Mouse (Mus musculus): ENCODE results near the gene Myf6.

The Myf6 gene

DNA sequence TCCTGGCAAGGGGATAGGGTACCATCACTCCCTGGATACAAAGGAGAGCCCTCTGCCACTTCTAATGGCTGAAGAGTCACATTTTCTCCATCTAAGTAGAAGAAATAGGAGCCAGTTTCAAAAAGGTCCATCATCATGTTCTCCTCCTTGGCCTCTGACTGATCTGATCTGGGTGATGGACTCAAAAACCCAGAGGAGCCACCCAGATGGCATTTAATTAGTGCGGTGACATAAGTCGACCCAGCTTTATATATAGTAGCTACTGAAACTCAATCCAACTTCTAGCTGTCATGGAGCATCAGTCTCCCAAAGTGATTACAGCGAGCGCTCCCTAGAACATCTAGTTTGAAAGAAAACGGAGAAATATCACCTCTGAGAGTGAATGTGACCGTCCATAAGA is at the start of gene Myf6:
Gene Myf6, minus strand, starts transcription at position 170 of the 400 bp plus-strand sequence.
- no peak for DNase-seq

- no peak for DNase-seq
Measured at GRCm38 (mm10) chr10:107543026-107543425, 48.5 kb upstream of the Myf6 start.

DNA sequence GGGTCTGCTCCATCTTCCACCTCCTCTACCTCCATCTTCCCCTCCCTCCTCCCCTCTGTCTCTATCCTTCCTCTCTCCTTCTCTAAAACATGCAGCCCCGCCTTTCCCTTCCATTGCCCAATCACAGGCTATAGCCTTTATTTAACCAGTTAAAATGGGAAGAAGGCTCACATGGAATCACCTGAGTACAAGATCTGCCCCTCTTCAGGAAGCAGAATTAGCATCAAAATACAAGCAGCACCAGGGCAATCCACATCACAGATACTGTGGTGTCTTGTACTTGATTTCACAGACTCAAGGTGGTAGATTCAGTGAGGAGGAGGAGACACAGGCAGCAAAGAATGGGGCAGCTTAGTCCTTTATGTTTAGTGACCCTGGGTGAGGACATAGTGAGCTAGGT is 34.2 kb upstream of the Myf6 start:
- no peak for DNase-seq

- DNase-seq = no peak
Measured at GRCm38 (mm10) chr10:107519216-107519615, 24.7 kb upstream of the Myf6 start.

DNA sequence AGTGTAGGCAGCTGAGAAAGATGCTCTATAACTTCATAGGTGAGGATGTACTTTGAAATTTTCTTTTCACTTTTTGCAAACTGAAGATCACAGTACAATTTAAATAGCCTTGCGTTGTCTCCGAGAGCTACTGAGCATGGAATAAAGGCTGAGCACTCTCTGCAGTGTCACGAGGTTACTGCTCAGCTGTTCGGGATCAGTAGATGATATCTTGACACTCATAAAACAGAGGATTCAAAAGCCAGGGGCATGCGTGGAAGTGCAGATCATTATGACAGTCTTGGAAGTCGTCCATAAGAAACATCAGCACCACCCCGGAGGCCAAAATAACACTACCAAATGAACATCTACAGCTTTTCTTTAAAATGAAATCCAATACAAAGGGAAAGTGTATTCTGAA is 22.1 kb upstream of the Myf6 start:
- DNase-seq = no peak

GRCm38 (mm10) chr10:107514735-107515134 is 20.2 kb upstream of the Myf6 start:
- DNase-seq = no peak

DNA sequence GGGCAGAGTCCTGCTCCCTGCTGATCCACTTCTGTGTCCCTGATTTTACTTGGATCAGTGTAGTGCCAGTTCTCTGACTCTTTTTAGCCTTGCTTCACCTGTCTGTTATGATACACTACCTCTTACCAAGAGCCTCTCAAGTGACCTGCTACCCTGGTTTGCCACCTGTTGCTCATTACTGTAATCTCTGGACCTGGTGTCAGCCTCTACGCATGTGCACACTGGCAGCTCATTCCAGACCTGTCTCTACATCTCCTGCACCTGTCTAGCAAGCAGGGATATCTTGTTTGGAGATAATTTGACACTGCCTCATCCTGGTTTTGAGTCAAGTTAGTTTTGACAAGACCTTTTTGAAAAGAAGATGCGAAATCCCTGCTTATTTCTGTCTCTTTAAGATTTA is 11.9 kb upstream of the Myf6 start:
- DNase-seq = no peak

DNA sequence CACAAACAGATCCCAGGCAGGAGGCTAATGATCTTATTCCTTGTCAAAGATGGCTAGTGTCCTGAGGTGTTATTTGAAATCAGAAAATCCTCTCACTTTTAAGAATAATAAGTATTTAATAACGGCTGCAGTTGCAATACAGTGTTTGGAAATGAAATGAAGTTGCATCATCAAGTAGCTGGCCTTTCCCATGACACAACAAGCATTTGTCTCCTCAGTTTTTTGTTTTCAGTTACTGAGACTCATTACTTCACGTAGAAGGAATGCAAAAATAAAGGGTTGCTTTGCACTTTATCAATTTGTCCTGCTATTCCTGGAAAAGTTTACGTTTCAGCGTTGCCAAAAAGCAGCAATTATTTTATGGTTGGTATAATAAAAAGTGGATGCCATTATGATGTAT is 8.9 kb upstream of the Myf6 start:
- no peak for DNase-seq

GRCm38 (mm10) chr10:107502193-107502592 is 7.7 kb upstream of the Myf6 start:
- DNase-seq = no peak

DNA sequence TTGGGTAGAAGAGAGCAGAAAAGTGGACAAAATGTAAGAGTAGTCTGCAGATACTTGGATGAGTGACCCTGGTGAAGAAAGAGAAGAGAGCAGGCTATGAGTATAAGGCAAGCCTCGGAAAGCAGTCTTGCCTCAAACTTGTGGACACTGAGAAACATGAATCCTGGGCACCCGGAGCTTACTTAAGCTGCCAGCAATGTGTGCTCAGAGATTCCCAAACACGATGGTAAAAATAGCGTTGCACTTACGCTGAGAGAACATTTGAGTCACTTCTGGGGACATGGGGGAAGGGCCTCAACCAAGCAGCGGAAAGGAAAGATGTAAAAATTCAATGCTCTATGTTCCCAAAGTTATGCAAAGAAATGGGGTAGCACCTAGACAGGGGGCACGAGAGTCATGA is 5.1 kb upstream of the Myf6 start:
- no peak for DNase-seq

- no peak for DNase-seq
Measured at GRCm38 (mm10) chr10:107496402-107496801, 1.9 kb upstream of the Myf6 start.

- no peak for DNase-seq
Measured at GRCm38 (mm10) chr10:107493580-107494474, 710 bp downstream of the Myf6 start.

- no peak for DNase-seq
Measured at GRCm38 (mm10) chr10:107492867-107493579, 1.5 kb downstream of the Myf6 start.

DNA sequence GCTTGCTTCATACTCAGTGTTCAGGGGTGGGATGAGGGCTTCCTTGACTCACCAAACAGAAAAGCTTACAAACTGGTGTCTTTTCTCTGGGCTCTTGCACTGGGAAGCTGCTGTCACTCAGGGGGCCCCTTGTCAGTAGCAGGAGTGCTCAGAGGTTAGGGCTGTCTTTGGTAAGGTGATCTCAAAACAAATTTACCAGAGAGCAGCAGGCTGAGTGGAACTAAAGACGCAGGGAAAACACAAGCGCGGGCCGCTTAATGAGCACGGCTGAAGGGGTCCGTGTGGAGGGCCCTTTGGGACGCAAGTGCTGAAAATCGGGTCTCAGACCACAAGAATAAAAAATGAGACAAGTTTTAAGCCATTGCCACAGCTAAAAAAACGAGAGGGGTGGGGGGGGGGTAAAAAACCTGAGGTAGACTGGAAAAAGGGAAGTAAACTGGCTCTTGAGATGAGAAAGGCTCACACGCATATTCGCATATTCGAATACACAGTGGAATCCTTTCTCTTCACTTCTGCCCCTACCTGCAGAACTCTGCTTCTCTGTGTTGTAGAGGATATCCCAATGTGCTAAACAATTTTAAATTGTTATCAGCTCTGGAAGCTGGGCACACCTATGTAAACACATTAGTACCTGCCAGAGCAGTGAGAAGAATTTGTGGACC is 5.8 kb downstream of the Myf6 start:
- DNase-seq = no peak

DNA sequence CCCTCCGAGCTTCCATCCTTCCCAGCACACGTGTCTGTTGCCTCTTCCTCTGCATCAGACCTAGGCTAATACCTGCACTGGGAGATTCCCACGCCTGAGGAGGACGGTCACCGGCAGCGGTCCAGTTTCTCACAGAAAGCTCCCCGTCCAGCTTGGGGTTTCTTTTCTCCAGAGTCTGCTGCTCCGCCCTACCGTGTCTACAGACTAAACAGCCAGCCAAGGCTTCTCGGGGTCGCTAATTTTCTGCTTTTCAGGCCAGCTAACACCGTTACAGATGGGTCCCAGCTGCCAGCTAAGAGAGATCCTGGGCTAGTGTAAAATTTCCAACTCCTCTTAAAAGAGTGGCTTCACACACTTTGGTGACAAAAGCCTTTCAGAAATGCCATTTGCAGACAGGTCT is 7.8 kb downstream of the Myf6 start:
- DNase-seq = no peak

DNA sequence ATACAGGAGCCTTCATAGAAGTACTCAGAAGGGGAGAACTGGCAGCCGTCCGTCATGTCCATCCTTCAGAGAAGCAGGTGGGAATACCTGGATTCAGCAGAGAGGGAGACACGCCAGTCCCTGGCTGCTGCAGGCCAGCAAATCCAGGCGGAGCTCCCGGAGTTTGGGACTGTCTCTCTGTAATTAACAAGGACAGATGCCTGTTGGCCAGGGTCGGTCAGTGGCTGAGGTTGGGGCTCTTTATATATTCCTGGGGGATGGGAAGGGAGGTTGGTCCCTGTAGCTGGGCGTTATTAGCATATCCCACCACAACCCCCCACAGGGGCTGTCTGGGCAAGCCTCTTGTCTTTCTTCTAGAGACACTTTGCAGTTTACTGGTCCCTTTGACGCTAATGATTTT is 8.7 kb downstream of the Myf6 start, which contains the start of gene Myf5:
Gene Myf5, minus strand, starts transcription at position 265 of the 400 bp plus-strand sequence.
- no peak for DNase-seq

DNA sequence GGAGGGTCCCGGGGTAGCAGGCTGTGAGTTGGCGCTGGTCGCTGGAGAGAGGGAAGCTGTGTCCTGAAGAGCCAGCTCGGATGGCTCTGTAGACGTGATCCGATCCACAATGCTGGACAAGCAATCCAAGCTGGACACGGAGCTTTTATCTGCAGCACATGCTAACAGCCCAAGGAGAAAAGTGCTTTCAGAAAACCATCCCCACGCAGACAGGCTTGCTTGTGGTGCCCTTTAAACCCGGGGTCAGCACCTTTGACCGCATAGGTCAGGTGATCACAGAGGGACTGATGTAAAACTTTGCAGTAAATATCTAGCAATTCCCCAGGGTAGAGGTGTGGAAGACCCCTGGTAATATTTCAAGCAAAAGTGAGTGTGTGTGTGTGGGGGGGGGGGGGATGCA is 10.5 kb downstream of the Myf6 start:
- no peak for DNase-seq

DNA sequence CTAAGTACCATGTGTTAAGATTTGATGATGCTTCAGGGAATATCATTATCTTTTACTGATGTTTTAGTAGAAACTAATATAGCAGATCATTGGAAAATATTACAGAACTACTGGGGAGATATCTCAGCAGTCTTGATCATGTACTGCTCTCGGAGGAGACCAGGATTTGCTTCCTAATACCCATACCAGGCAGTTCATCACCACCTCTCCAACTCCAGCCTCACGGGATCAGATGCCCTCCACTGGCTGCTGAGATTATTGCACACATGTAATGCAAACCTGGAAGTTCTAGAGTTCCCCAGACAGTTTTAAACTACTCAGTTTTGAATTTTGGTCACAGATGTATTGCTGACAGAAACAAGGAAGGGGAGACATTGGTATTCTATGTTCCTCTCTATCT is 21.0 kb downstream of the Myf6 start:
- DNase-seq = peak; percentile 17 to 22

GRCm38 (mm10) chr10:107471712-107472111 is 22.8 kb downstream of the Myf6 start:
- DNase-seq = no peak

DNA sequence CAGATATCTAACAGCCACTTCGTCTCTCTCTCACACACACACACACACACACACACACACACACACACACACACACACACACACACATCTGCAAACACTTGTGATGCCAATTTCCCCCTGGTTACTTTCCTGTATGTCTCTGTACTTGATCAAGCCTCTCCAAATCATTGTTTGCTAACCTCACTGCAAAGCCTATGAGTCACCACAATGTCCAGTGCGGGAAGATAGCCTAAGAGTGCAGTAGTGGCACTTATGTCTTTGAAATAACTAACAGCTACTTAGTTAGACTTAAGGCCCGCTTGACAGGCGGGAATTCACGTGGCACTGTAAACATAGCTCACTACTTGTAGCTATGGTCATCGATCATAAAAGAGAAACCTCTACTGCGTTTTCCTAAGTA is 26.7 kb downstream of the Myf6 start:
- DNase-seq = no peak

GRCm38 (mm10) chr10:107449496-107450330 is 44.8 kb downstream of the Myf6 start:
- DNase-seq = no peak

Measured in cerebellum, adult 18-20 months (tissue).